Mouse (Mus musculus): ENCODE data around the gene Gm3646.

The Gm3646 gene

DNA sequence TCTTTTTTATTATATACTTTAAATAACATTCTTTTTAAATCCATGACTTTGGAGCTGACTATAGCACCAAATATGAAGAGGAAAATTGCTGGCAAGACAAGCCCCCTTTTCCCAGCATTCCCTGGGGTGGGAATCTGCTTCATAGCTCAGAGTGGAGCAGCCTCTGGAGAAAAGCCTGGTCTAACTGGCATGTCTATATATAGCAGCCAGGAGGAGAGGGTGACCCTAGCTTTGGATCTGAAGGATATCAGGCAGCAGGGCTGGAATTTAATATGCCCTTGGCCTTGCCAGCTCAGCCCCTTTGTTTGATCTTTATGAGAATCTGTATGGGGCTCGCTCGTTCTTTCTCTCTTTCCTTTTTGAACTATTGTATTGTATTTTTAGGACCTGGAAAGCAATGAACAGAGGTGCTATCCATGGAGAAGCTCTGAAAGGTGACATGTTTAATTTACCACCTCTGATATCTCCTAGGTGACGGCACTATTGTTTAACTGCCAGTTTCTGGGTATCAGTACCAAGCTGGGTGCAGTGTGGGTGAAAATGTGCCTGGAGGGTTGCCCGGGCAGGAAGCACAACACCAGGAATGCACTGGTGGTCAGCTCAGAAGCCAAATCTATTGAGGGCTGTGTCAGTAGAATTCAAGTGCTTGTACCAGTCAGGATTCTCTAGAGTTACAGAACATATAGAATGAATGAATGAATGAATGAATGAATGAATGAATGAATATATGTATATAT is at the start of gene Gm3646:
Gm3646 (minus strand) TSS at position 90 of the 737 bp plus-strand sequence.
- no peak for DNase-seq (ENCODE audit: extremely low spot score)

GRCm38 (mm10) chr1:39847066-39847465 is 41.9 kb upstream of the Gm3646 start:
- no peak for DNase-seq (ENCODE audit: extremely low spot score)

DNA sequence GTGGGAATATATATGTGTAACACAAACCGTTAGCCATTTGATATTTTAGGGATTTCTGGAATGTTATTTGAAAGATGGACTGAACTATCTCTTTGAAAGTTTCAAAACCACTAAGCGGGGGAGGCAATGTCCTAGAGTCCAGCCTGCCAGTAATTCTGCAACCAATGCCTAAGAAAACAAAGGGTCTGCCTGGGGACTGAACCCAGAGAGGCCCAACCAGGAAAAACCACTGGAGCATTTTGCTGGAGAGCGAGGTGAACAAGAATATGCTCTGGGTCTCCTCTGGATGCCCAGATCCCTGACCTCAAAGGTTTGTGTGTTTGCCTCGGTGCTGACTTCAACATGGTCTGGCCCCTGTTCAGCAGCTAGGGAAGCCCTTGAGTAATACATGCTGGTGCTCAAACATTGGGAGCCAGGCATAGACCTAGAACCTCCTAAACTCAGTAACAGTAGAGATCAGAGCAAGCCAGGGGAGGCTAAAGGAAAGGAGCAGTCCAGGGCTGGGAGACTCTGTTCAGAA is 41.0 kb upstream of the Gm3646 start:
- no peak for DNase-seq (ENCODE audit: extremely low spot score)

DNA sequence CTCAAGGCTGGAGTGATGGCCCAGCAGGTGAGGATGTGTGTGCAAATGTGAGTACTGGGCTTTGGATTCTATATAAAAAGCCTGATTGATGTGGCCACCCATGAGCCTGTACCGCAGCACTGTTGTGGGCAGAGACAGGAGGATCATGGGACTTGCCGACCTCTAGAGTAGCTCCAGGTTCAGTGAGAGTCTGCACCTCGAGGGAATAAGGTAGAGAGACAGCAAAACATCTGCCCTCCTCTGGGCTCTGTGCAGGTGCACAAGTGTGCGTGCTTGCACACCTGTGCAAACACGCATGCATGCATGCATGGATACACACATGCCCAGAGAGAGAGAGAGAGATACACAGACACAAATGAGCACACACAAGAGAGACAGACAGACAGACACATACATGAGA is 38.2 kb upstream of the Gm3646 start:
- no peak for DNase-seq (ENCODE audit: extremely low spot score)

DNA sequence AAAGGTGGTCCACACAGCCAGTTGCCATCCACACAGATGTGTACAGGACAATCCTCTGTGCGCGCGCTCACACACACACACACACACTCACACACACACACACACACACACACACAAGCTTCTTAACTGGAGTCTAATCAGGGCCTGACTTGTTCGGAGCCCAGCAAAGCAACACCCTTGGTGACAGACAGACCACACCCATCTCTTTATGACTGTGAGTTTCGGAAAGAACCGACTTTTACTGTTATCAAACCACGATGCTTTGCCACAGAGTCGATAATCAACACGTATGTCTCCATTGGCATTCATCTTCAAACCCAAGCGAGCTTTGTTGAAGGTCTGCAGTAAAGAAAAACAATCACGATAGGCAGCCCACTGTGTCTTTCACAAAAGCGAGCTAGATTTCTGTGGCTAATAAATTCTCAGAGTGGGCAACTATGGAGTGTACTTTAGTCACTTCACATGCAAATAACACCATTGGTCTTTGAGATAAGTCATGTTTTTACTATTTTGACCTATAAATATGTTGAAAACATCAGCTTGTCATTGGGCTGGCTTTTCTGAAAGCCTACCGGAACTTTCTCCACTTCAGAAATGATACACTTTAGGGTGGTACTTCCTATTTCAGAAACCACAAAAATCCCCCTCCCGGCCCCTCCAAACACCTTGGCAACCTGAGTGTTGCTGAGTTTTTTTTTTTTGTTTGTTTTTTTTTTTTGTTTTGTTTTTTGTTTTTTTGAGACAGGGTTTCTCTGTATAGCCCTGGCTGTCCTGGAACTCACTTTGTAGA is 37.3 kb upstream of the Gm3646 start:
- no peak for DNase-seq (ENCODE audit: extremely low spot score)

- DNase-seq (ENCODE audit: extremely low spot score) = no peak
Observed at GRCm38 (mm10) chr1:39840856-39841255, 35.7 kb upstream of the Gm3646 start.

DNA sequence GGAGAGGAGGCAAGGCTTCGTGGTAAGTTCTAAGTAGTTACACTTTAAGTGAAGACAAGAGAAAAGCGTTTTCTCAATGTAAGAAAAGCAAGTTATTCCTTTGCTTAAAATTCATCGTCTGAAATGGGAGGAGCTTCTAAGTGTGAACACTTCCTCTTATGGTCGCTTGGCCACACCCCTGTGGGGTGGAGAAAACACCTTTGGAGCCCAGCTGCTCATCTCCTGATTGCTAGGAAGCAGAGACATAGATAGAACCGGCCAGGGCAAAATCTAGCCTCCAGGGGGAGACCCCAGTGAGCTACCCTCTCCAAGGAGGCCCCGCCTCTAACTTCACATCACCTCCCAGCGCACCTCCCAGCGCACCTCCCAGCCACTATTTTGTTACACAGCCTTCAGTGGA is 34.7 kb upstream of the Gm3646 start:
- DNase-seq (ENCODE audit: extremely low spot score) = no peak

DNA sequence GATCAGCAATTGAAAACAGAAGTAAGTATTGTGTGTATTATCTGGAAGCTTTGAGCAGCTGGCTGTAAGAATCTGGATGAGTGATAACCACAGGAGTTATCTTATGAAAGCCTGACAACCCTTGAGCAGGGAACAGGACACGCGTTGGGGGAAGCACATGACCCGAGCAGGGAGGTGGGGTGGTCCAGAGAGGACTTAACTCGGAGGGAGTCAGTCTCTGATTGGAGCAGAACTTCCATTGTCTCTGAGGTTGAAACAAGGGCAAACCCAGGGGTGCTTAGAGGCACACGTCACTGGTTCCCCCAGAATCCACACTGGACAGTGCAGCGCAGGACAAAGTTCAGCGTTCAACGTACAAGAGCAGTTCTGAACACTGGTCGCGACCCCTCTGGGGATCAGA is 34.1 kb upstream of the Gm3646 start:
- peak; percentile 14 for DNase-seq (ENCODE audit: extremely low spot score)

GRCm38 (mm10) chr1:39838487-39839169 is 33.5 kb upstream of the Gm3646 start:
- DNase-seq (ENCODE audit: extremely low spot score) = no peak

- DNase-seq (ENCODE audit: extremely low spot score) = no peak
Observed at GRCm38 (mm10) chr1:39831594-39832039, 26.5 kb upstream of the Gm3646 start.

DNA sequence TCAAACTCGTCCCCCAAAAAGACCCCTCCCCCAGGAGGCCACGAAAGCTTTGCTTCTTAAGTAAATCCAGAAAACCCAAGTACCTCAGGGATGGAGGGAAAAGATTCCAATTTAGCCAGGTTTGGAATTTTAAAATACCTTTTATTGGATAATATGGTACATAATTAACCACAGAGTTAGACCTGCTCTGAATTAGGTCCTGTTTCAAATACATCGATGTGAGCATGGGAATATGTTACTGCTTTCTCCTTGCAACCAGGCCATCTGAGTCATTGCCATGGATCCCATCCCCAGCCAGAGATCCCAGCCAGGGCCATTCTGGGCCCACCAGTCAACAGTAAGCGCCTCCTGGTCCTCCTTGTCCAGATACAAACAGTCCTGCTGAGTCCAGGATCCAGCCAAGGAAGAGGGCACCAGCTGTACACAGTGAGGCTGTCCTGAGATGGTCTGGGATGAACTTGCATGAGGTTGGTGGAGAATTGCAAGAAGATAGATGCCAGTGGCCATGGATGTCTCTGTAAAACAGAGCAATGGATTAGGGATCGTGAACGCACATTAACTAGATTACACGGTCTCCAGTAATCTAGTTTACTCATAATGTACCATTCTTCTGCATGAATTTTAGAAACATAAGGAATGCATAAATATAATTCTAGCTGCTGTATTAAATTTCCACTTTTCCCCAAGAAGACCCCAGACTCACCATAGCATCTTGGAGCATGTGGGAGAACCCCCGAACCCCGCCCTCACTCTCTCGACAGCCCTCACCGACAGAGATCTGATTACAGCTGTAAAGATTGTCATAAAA is 25.9 kb upstream of the Gm3646 start:
- no peak for DNase-seq (ENCODE audit: extremely low spot score)

GRCm38 (mm10) chr1:39824902-39825301 is 19.8 kb upstream of the Gm3646 start:
- DNase-seq (ENCODE audit: extremely low spot score) = no peak

GRCm38 (mm10) chr1:39824240-39824639 is 19.1 kb upstream of the Gm3646 start:
- DNase-seq (ENCODE audit: extremely low spot score) = no peak

- DNase-seq (ENCODE audit: extremely low spot score) = no peak
Observed at GRCm38 (mm10) chr1:39819596-39819995, 14.5 kb upstream of the Gm3646 start.

DNA sequence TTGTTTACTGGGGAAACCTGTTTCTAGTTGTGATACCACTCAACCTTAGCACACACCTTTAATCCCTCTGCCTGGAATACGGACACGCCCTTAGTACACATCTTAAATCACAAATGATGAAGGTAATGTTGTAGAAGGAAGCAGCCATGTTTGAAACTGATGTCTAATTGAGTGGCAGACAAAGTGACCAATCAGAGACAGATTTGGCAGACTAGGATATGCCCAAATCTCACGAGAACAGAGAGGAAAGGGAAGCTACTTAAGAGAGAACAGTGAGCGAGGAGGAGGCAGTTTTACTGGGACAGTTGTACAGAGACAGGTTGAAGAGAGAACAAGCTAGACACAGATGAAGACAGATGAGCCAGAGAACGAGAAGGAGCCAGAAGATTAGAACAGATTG is 10.6 kb upstream of the Gm3646 start:
- no peak for DNase-seq (ENCODE audit: extremely low spot score)

GRCm38 (mm10) chr1:39813067-39813466 is 7.9 kb upstream of the Gm3646 start:
- no peak for DNase-seq (ENCODE audit: extremely low spot score)

DNA sequence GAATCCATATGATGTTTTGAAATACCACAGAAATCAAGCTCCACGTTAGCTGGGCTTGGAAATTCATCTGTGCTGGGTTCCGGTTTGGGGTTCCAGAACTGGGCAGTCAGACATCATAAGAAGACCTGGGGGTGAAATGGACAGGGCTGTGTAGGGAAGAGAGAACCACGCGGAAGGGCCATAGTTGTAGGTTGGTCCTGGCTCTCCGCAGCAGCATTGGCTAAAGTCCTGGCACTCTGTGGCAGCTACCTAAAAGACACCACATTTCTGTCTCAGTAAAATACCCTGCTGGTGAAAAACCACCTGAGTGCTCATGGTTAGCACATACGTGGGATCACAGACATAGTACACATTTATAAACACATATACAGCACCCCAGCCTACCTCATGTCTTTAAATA is 343 bp downstream of the Gm3646 start:
- no peak for DNase-seq (ENCODE audit: extremely low spot score)

- DNase-seq (ENCODE audit: extremely low spot score) = no peak
Observed at GRCm38 (mm10) chr1:39802946-39803345, 2.2 kb downstream of the Gm3646 start.

GRCm38 (mm10) chr1:39797496-39797895 is 7.6 kb downstream of the Gm3646 start:
- DNase-seq (ENCODE audit: extremely low spot score) = no peak

DNA sequence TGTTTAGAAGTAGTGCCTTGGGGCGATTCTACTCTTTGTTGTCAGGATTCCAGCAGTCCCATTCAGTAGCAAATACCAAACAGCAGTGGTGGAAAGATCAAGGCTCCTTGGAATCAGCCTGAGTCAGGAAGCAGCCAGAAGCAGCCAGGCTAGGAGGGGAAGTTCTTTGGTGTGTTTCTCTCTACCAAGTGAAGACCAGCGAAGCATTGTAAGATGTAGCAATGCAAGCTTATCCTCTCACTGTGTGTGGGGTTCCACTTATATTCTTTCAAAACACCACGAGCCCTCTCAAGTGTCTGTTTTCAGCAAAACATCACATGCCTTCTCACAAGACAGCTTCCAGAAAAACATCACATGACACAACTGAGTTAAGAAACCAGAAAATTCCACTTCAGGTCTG is 8.4 kb downstream of the Gm3646 start:
- no peak for DNase-seq (ENCODE audit: extremely low spot score)

DNA sequence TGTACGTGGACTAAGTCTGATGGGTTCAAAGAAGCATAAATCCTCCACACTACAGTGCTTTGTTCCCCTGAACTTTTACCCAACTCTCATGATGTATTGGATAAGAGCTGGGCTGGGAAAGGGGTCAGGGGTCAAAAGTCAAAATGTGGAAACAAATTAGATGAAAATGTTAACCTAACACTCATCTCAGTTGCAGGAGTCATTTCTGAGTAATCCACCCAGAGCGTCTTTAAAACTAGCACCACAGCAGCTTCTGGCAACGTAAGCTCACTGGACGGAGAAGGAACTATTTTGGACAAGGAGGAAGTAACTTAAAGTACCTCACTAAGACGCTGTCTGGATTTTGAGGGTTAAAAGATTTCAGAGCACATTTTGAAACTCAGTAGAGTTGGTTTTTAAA is 20.5 kb downstream of the Gm3646 start:
- DNase-seq (ENCODE audit: extremely low spot score) = no peak

GRCm38 (mm10) chr1:39781835-39782234 is 23.3 kb downstream of the Gm3646 start:
- DNase-seq (ENCODE audit: extremely low spot score) = no peak
